Mouse (Mus musculus): ENCODE data around the gene Serpinc1.

- TF ChIP-seq POLR2A (IDR thresholded peaks at IDR 0.05; ENCODE audit: extremely low read depth, insufficient read depth, low read length) (no peak), CTCF (IDR thresholded peaks at IDR 0.05; ENCODE audit: extremely low read depth, insufficient read depth, low read length) (no peak)
These were observed 32.1 kb downstream of the Serpinc1 start for GRCm38 (mm10) chr1:161010436-161010835.
